Mouse (Mus musculus) thymus, adult 2 months (tissue): Measurements from ENCODE around the gene Fam189a1. TPM values are rescaled to one million over a fixed set of nuclear protein-coding genes. Genes with fewer than 3 reads are reported as not detected.

Source experiments
- DNase-seq: peaks from one replicate; pipeline ENCODE4 v3.0.0; 2021
- H3K27ac ChIP-seq: fragments of 200-500 bp; 2 replicates; pipeline ENCODE4 v1.5.1; 2012; ENCODE audit warnings: low read length, control low read depth; ENCODE audit not compliant: control insufficient read depth, insufficient read depth
- H3K27me3 ChIP-seq: fragments of 200-500 bp; 2 replicates; pipeline ENCODE4 v1.6.1; 2012; ENCODE audit warnings: mild to moderate bottlenecking, low read length, moderate library complexity, mixed read lengths; ENCODE audit not compliant: control insufficient read depth, insufficient read depth
- H3K36me3 ChIP-seq: fragments of 200-500 bp; 2 replicates; pipeline ENCODE4 v1.6.1; 2012; ENCODE audit warnings: mild to moderate bottlenecking, low read length, moderate library complexity; ENCODE audit not compliant: control insufficient read depth, insufficient read depth
- H3K4me1 ChIP-seq: fragments of 200-500 bp; replicated peaks from 2 replicates; pipeline ENCODE4 v1.6.1; 2012; ENCODE audit warnings: low read length; ENCODE audit not compliant: control insufficient read depth, insufficient read depth
- H3K4me3 ChIP-seq: fragments of 200-500 bp; 2 replicates; pipeline ENCODE4 v1.5.1; 2012; ENCODE audit warnings: mild to moderate bottlenecking, low read length, control low read depth, moderate library complexity; ENCODE audit not compliant: control insufficient read depth, insufficient read depth
- CTCF ChIP-seq: fragments of 200-500 bp; IDR thresholded peaks from 2 replicates; pipeline ENCODE4 v1.5.1; 2012; ENCODE audit warnings: mild to moderate bottlenecking, control low read depth, low read length, moderate library complexity, borderline replicate concordance; ENCODE audit not compliant: control insufficient read depth, poor library complexity, insufficient read depth; ENCODE audit errors: extremely low read depth
- POLR2A ChIP-seq: fragments of 200-500 bp; IDR thresholded peaks from 2 replicates; pipeline ENCODE4 v1.6.1; 2012; ENCODE audit warnings: mild to moderate bottlenecking, low read length, control low read depth, moderate library complexity; ENCODE audit not compliant: control insufficient read depth, poor library complexity, insufficient read depth; ENCODE audit errors: extremely low read depth
- WGBS: fragments of 180-500 bp; shearing (Covaris S2); methylation state at CpG from one replicate; pipeline ENCODE4 v1.1.7; 2018; 5-methylcytosine and 5-hydroxymethylcytosine counted together
- polyA plus RNA-seq: library from polyadenylated mRNA; depleted of rRNA; stranded (reverse); fragments of >200 nt; gene quantifications from 2 replicates; pipeline ENCODE4 v1.2.3, GENCODE M21; 2012

Fam189a1 gene
- polyA plus RNA-seq, 1 experiment, result 1.9 TPM

GRCm38 (mm10) chr7:64900249-64900648, 256.1 kb downstream of the Fam189a1 start:
- no peaks in the 10 kb centered on the region for H3K36me3 ChIP-seq
- DNase-seq, result no peak
- no peak overlapping the region for H3K27ac ChIP-seq
- H3K4me3 ChIP-seq, result no peak overlapping the region
- no peaks in the 10 kb centered on the region for H3K4me1 ChIP-seq
- no peaks in the 10 kb centered on the region for H3K27me3 ChIP-seq
- WGBS, result 84% methylated on average over 2 of the region's 2 CpGs
- TF ChIP-seq CTCF, result no peak
- TF ChIP-seq POLR2A, result no peak

GRCm38 (mm10) chr7:64896587-64896986, 259.8 kb downstream of the Fam189a1 start:
- no peak for TF ChIP-seq CTCF
- no peak for TF ChIP-seq POLR2A
- Histone ChIP-seq H3K36me3 (no peaks in the 10 kb centered on the region), H3K27ac (no peak overlapping the region), H3K4me1 (no peaks in the 10 kb centered on the region), H3K27me3 (no peaks in the 10 kb centered on the region), H3K4me3 (no peak overlapping the region)
- DNase-seq, result no peak
- WGBS, result 47% methylated on average over 6 of the region's 6 CpGs

- no peak for TF ChIP-seq POLR2A
- no peak for TF ChIP-seq CTCF
- H3K4me3 ChIP-seq, result no peak overlapping the region
- no peak overlapping the region for H3K27ac ChIP-seq
- H3K27me3 ChIP-seq, result no peaks in the 10 kb centered on the region
- WGBS, result 74% methylated on average over 5 of the region's 5 CpGs
- DNase-seq, result no peak
- H3K36me3 ChIP-seq, result no peaks in the 10 kb centered on the region
- H3K4me1 ChIP-seq, result no peaks in the 10 kb centered on the region
Measured at GRCm38 (mm10) chr7:64895685-64896101, 260.7 kb downstream of the Fam189a1 start.

- H3K4me1 ChIP-seq, result no peaks in the 10 kb centered on the region
- no peak overlapping the region for H3K4me3 ChIP-seq
- H3K27ac ChIP-seq, result no peak overlapping the region
- H3K36me3 ChIP-seq, result no peaks in the 10 kb centered on the region
- TF ChIP-seq CTCF, result no peak
- no peak for TF ChIP-seq POLR2A
- no peaks in the 10 kb centered on the region for H3K27me3 ChIP-seq
- WGBS, result 83% methylated on average over 3 of the region's 3 CpGs
- no peak for DNase-seq
Measured at GRCm38 (mm10) chr7:64891139-64891538, 265.2 kb downstream of the Fam189a1 start.

- no peaks in the 10 kb centered on the region for H3K27me3 ChIP-seq
- no peak overlapping the region for H3K4me3 ChIP-seq
- TF ChIP-seq CTCF (no peak), POLR2A (no peak)
- H3K4me1 ChIP-seq, result no peaks in the 10 kb centered on the region
- no peaks in the 10 kb centered on the region for H3K36me3 ChIP-seq
- no peak overlapping the region for H3K27ac ChIP-seq
- 88% methylated on average over 9 of the region's 9 CpGs for WGBS
- no peak for DNase-seq
Measured at GRCm38 (mm10) chr7:64889919-64890318, 266.5 kb downstream of the Fam189a1 start.

- H3K4me3 ChIP-seq, result no peak overlapping the region
- H3K36me3 ChIP-seq, result no peaks in the 10 kb centered on the region
- no peak for DNase-seq
- WGBS, result 85% methylated on average over 11 of the region's 11 CpGs
- H3K4me1 ChIP-seq, result no peaks in the 10 kb centered on the region
- no peak for TF ChIP-seq POLR2A
- H3K27ac ChIP-seq, result no peak overlapping the region
- H3K27me3 ChIP-seq, result no peaks in the 10 kb centered on the region
Measured at GRCm38 (mm10) chr7:64884187-64884862, 272.0 kb downstream of the Fam189a1 start.

GRCm38 (mm10) chr7:64882243-64882642, 274.1 kb downstream of the Fam189a1 start:
- TF ChIP-seq POLR2A, result no peak
- no peak for TF ChIP-seq CTCF
- DNase-seq, result no peak
- H3K27me3 ChIP-seq, result no peaks in the 10 kb centered on the region
- H3K4me1 ChIP-seq, result no peaks in the 10 kb centered on the region
- no peak overlapping the region for H3K4me3 ChIP-seq
- WGBS, result 81% methylated on average over 6 of the region's 6 CpGs
- H3K27ac ChIP-seq, result no peak overlapping the region
- no peaks in the 10 kb centered on the region for H3K36me3 ChIP-seq
